Mouse (Mus musculus): ENCODE results near the gene Btbd9.

The Btbd9 gene

GRCm38 (mm10) chr17:30182063-30182462 lies 394.2 kb downstream of the Btbd9 start:
- no peak for DNase-seq (ENCODE audit: low read depth, low spot score)

GRCm38 (mm10) chr17:30181554-30181953 lies 394.7 kb downstream of the Btbd9 start:
- no peak for DNase-seq (ENCODE audit: low read depth, low spot score)

- DNase-seq (ENCODE audit: low read depth, low spot score): no peak
Observed at GRCm38 (mm10) chr17:30180197-30180596, 396.1 kb downstream of the Btbd9 start.

- DNase-seq (ENCODE audit: low read depth, low spot score): no peak
Observed at GRCm38 (mm10) chr17:30178402-30178801, 397.9 kb downstream of the Btbd9 start.

- DNase-seq (ENCODE audit: low read depth, low spot score): no peak
Observed at GRCm38 (mm10) chr17:30177435-30177834, 398.9 kb downstream of the Btbd9 start.

Data from A20 (cell line).